Mouse (Mus musculus) thymus, postnatal 4 days (tissue): ENCODE measurements around the gene Tnpo2.

Experiments used
- DNase-seq: peaks from one replicate; pipeline ENCODE4 v3.0.0; 2021

The Tnpo2 gene

GRCm38 (mm10) chr8:85036718-85037365 is at the start of gene Tnpo2:
Gene Tnpo2, plus strand, starts transcription at chr8:85036915.
- DNase-seq, result peak; percentile 84

DNA sequence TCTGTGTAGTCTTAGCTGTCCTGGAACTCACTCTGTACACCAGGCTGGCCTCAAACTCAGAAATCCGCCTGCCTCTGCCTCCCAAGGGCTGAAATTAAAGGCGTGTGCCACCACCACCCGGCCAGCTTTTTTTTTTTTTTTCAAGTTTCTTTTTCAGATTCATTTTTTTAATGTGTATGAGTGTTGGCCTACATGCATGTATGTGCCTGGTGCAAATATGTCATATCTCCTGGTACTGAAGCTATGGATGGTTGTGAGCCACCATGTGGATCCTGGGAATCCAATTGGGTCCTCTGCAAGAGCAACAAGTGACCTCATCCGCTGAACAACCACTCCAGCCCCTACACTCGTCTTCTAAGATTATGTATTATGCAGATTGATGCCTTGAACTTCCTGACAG is 49.3 kb upstream of the Tnpo2 start:
- DNase-seq, result no peak

GRCm38 (mm10) chr8:84987903-84988302 is 48.8 kb upstream of the Tnpo2 start:
- DNase-seq, result no peak

DNA sequence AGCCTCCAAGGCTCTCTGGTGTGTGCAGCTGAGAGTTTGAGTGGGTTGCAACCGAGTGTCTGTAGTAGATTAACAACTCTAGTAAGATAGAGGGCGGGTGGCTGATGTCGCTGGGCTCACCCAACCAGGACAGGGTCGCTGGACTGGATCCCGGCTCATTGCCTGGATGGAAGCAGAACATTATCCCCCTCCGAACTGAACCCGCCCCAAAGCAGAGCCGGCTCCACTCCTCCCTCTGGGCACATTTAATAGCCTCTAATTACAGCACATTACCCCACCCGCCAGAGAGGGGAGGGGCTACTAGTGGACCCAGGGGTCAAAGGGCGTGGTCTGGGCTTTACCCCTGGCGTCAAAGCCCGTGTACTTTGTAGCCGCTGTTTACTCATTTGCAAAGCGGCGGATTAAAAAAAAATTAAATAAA is 47.4 kb upstream of the Tnpo2 start:
- peak; percentile 47 for DNase-seq

GRCm38 (mm10) chr8:84989810-84990209 is 46.9 kb upstream of the Tnpo2 start:
- DNase-seq, result peak; percentile 94

- DNase-seq, result peak; percentile 98
Observed at GRCm38 (mm10) chr8:84990349-84990748, 46.4 kb upstream of the Tnpo2 start, which contains the start of gene Hook2. Gene Hook2, plus strand, starts transcription at chr8:84990603.

GRCm38 (mm10) chr8:84990836-84991235 is 45.9 kb upstream of the Tnpo2 start:
- peak; percentile 70 for DNase-seq

GRCm38 (mm10) chr8:84994375-84994774 is 42.3 kb upstream of the Tnpo2 start:
- no peak for DNase-seq

GRCm38 (mm10) chr8:84995680-84996079 is 41.0 kb upstream of the Tnpo2 start:
- DNase-seq, result peak; percentile 50

GRCm38 (mm10) chr8:84996978-84997377 is 39.7 kb upstream of the Tnpo2 start:
- DNase-seq, result no peak

DNA sequence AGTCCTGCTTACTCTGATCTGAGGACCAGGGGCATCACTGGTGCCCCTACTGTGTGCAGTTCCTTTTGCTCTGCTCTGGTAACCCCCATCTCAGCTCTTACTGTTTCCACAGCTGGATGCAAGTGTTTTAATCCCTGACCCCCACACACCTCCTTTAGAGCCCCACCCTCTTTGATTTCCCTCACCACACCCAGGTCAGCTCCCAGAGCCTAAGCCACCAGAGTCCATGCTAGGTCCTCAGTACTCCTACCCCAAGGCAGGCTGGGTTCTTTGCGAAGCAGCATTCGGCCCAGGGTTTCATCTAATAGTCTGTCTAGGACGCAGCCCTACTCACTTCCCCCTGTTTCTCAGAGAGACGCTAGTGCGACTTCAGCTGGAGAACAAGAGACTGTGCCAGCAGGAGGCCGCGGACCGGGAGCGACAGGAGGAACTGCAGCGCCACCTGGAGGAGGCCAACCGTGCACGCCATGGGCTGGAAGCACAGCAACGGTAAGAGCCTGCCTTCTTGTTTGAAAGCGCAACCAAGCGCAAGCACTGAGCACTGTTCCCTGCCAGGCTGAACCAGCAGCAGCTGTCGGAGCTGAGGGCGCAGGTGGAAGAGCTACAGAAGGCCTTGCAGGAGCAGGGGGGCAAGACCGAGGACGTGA is 38.9 kb upstream of the Tnpo2 start:
- peak; percentile 99 for DNase-seq

DNA sequence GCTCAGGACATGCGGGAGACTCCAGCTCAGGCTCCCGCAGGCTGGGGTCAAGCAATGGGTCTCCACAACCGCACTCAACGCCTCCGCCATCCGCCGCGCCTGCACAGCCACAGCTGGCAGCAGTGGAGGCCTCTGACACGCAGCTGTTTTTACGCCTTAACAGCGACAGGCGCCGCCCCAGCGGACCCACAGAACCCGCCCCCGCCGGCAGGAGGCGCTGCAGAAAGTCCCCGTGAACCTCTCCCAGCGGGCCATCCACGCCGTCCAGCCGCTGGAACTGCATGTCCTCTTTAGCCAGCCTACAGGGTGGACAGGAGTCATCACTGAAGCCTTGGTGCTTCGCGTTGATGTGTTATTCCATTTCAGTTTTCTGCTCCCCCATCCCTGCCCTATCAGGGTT is 29.0 kb upstream of the Tnpo2 start:
- DNase-seq, result peak; percentile 78

DNA sequence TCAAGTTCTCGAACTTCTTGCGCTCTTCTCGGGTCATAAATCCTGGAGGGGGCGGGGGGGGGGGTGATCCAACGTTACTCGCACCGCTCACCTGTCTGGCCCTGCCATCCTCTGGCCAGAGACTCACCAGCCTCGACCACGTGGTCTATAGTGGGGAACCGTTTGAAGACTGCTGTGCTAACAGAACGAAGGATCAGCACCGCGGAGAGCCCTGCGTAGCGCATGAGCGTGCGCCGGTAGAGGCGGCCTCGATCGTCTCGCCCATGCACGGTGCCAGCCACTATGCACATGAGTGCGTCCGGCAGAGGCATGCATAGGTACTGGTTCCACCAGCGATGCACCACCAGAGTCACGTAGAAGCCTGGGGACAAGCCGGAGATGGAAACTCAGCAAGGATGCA is 25.5 kb upstream of the Tnpo2 start:
- DNase-seq, result peak; percentile 30

GRCm38 (mm10) chr8:85013230-85013840 is 23.4 kb upstream of the Tnpo2 start:
- peak; percentile 91 for DNase-seq

DNA sequence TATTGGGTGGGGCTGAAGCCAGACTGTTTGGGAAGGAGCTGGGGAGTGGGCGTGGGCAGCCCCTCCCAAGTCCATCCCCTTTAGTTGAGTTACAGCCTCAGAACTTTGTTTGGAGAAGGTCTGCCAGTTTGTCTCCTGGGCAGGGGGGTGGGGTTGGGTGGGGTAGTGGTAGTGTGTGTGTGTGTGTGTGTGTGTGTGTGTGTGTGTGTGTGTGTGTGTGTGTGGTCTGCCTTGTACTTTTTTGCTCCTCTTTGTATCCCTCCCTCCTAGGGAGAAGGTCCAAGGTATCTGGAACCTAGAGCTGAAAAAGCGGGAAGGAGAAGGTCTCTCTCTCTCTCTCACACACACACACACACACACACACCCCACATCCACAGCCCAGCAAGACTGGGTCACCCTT is 22.3 kb upstream of the Tnpo2 start, which contains the start of gene Best2:
TSS of gene Best2 (minus strand) at position 101 of the 400 bp plus-strand sequence.
- DNase-seq, result no peak

GRCm38 (mm10) chr8:85016724-85017123 is 20.0 kb upstream of the Tnpo2 start:
- DNase-seq, result no peak

- DNase-seq, result no peak
Observed at GRCm38 (mm10) chr8:85017209-85017608, 19.5 kb upstream of the Tnpo2 start.

DNA sequence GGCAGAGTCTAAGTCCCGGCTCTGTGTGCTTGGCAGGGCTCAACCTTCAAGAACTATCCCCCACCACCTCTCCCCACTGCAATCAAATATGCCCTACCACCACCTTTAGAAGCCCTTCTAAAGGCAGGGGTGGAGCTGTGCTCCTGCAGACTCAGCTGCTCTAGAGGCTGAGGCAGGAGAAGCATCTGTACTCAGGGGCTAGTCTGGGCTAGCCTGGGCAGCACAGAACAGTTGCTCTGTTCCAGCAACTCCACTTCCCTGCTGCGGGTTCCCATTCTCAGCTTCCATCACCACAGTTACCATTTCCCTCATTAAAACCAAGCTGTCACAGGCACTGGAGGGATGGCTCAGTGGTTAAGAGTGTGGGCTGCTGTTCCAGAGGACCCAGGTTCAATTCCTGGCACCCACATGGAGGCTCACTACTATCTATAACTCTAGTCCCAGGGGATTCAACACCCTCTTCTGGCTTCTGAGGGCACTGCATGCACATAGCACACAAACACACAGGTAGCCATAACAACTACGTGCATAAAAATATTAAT is 15.1 kb upstream of the Tnpo2 start:
- DNase-seq, result no peak

GRCm38 (mm10) chr8:85023846-85024245 is 12.9 kb upstream of the Tnpo2 start:
- no peak for DNase-seq

GRCm38 (mm10) chr8:85025098-85025932 is 11.4 kb upstream of the Tnpo2 start, which contains the start of gene Asna1:
Gene Asna1, minus strand, starts transcription at chr8:85025281.
- peak; percentile 86 for DNase-seq

- DNase-seq, result peak; percentile 95
Observed at GRCm38 (mm10) chr8:85026670-85027515, 9.8 kb upstream of the Tnpo2 start, which contains the start of gene Trir. Gene Trir, plus strand, starts transcription at chr8:85026823.

- DNase-seq, result peak; percentile 42
Observed at GRCm38 (mm10) chr8:85027516-85027855, 9.2 kb upstream of the Tnpo2 start.
